Mouse (Mus musculus) spleen, postnatal 4 days (tissue): ENCODE measurements around the gene Zfp697.
"Not testable (repeated sequence)": the region's sequence is repeated elsewhere in the genome, so short reads cannot be mapped to it uniquely, and the experiment has no call there.

Experiments used
- DNase-seq, 2 experiments: peaks; one replicate each; pipeline ENCODE4 v3.0.0; 2022; ENCODE audit warnings: low spot score in 2 of 2

Zfp697 gene

GRCm38 (mm10) chr3:98368776-98369175, 13.5 kb upstream of the Zfp697 start:
- no peak for DNase-seq

- DNase-seq, result no peak
Measured at GRCm38 (mm10) chr3:98374062-98374719, 8.1 kb upstream of the Zfp697 start.

DNA sequence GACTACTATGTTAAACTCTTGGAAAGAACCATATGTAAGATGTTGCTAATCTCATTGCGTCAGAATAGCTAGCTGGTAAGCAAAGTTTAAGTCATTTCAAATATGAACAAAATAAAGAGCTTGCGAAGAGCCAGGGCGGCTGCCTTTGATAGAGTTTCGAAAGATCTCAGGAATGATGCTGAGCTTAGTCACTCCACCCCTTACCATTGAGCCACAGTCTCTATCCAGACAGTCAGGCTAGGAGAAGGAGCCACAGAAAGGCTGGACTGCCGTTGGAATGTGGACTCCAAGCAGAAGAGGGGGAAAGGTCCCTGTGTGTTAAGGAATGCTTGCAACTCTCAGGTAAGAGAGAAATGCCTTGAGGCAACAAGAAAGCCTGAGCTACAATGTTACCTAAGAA, 7.3 kb upstream of the Zfp697 start:
- DNase-seq, result no peak

- no peak for DNase-seq
Measured at GRCm38 (mm10) chr3:98378267-98378666, 4.0 kb upstream of the Zfp697 start.

DNA sequence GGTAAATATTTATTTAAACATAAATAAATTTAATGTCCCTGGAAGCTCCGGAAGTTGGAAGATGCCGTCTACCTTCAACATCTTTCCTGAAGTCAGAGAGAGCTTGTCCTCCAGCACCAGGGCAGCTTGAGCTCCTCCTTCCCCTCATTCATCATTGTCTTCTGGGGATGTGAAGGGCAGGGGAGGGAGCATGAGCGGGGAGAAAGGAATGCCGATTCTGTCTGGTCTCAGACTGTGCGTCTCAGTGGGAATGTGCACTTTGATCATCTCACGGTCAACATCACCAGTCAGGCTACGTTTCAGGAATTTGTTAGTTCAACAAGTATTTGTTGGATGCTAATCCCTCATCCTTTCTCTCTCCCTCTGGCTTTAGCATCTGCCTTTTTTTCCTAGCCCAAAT, 3.0 kb upstream of the Zfp697 start:
- DNase-seq, result no peak

DNA sequence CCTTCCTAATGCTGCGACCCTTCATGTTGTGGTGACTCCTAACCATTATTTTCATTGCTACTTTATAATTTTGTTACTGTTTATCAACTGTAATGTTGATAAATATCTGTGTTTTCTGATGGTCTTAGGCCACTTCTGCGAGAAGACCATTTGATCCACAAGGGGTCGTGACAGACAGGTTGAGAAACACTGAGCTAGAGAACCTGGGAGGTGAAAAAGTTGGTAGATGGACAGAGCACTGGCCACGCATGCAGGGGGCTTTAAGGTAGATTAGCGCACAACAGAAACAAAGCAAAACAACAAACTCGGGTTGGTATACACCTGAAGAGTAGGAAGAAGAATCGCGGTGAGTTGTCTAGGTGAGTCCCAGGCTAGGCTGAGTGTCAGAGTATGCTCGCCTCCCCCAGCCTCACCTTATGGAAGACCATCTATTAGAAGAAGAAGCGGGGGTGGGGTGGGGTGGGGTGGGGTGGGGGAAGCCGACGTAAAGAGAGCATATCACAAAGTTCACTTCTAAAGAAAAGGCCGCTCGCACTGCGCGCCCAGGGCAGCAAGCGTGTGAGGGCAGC, 500 bp upstream of the Zfp697 start:
- DNase-seq, result no peak

DNA sequence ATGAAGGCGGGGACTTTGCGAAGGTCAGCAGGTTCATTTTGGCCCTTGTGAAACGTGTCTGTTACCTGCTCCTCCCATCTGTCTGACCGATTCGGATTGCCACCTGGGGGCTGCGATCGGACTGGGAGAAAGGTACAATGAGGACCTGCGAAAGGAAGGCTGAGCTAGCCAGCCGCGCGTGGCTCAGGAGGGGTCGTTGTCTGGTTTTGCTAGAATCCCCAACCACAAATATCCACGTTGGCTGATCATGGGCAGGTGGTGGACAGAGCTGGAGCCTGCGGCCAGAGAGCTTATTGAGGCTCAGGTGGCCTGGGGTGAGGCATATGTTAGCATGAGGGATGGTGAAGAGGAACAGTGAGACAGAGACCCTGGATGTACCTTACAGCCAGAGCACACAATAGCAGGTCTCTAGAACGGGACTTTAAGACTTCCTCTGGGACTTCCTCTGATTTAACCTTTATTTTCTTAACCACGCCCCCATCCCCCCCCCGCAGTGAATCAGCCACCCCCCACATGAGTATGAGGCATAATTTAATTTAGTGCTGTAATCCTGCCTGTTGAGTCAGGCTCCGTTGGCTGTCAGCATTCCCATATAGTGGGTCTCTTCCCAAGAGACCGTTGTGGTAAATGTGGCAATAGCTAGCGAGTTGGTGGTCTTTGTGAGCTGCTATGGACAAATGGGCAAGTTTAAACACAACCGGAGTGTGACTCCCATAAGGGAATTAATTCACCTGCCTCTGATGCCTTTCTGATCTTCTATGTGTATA, 946 bp downstream of the Zfp697 start:
- DNase-seq, result no peak

- DNase-seq, result no peak
Measured at GRCm38 (mm10) chr3:98387086-98387485, 4.8 kb downstream of the Zfp697 start.

- no peak for DNase-seq
Measured at GRCm38 (mm10) chr3:98387756-98388155, 5.5 kb downstream of the Zfp697 start.

- no peak for DNase-seq
Measured at GRCm38 (mm10) chr3:98389305-98389704, 7.0 kb downstream of the Zfp697 start.

DNA sequence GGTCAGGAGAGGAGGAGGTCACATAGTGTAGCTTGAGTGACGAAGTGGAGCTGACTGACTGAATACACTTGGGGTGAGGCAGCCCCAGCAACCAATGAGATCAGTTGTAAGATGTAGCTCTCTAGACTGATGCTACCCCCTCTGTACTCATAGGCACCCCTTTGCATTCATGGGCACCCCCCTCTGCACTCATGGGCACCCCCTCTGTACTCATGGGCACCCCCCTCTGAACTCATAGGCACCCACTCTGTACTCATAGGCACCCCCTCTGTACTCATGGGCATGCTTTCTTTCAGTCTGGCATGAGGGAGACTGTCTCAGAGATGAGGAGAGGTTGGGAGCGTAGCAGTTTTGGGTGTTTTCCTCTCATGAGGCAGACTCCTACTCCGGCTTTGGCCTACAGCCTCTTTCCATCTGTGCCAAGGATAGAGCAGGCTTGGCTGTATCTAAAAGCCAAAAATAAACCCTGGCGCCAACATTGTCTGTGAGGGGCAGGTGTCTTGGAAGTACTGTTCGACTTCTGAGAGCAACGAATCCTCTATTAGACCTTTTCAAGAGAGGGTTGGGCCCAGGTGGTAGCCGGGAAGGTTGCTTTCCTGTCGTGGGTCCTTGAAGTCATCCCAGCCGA, 22.1 kb downstream of the Zfp697 start:
- DNase-seq, result not testable (repeated sequence)

DNA sequence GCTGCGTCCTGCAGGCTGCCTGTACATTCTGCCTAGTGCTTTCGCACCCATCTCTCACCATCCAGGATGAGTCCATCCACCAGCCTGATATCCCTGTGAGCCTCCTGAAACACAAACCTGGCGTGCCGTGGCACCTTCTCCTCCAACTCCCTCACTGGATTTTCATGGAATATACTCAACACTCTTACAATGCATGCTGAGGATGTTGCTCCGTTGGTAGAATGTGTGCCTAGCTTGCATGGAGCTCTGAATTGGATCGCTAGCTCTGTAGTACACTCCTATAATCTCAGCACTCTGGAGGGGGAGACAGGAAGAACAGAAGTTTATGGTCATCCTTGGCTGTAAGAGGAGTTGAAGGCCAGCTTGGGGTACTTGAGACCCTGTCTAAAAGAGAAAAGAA, 23.6 kb downstream of the Zfp697 start:
- not testable (repeated sequence) for DNase-seq

DNA sequence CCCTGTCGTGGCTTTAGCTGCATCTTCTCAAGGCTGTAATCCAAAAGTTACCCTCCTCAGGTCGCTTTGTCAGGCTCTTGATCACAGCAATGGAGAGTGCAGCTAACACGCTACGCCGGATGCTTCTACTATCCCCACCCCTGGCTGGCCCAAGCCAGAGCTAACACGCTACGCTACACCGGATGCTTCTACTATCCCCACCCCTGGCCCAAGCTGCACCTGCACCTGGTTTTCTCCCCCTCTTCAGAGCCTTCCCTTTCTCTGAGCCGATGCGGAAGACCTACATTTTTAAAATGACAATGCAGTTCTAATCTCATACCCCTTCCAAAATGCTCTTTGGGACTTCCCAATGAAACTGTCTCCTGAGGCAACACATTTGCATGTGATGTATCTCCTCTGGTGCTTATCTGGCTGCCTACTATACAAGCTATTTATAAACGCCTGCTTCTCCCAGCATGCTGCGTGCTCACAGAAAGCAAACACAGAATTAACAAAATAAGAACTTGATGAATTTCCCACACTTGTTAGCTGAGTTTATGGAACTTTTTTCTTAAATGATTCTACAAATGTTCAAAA, 24.4 kb downstream of the Zfp697 start:
- DNase-seq, result not testable (repeated sequence)

- not testable (repeated sequence) for DNase-seq
Measured at GRCm38 (mm10) chr3:98407261-98407780, 25.1 kb downstream of the Zfp697 start.

GRCm38 (mm10) chr3:98410619-98411580, 28.6 kb downstream of the Zfp697 start:
- DNase-seq, result peak in 1 of 2 experiments; percentile 18

DNA sequence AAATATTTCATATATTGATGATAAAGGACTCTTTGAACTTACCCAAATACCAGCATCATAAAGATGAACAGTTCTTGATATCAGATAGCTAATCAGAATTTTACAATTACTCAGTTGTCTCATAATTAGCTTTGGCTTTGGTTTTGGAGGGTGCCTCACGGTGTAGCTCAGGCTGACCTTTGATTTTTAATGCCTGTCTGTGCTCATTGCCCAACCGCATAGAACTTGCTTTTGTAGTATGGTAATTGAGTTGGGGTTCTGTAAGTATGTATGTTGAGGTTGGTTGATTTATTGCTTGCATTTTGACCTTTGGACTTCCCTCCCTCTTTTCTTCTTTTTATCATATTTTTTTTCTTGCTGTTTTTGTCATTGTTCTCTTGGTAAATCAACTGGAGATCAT, 31.5 kb downstream of the Zfp697 start:
- no peak for DNase-seq

DNA sequence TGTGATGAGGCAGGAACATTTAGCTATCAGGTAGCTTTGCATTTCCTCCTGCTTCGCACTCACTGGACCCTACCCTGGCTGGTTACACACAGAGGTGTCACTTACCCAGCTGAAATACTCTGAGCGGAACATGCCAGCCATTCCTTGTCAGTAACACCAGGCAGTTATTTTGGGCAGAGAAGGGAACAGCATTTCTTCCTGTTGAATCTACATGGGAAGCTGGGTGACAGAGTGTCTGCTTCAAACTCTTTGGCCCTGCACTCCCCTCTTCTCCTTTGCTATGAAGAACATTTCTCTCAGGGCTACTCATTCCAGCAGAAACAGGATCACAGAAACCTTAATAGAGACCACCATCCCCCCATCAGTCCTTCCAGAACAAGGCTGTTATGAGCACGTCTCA, 32.0 kb downstream of the Zfp697 start:
- DNase-seq, result no peak

- DNase-seq, result no peak
Measured at GRCm38 (mm10) chr3:98416426-98417250, 34.4 kb downstream of the Zfp697 start.

- peak; percentile 30 to 70 for DNase-seq
Measured at GRCm38 (mm10) chr3:98417328-98417727, 35.1 kb downstream of the Zfp697 start.
